Mouse (Mus musculus) intestine, postnatal 0 days (tissue): ENCODE data around the gene C2cd5. TPM values are rescaled to one million over a fixed set of nuclear protein-coding genes. Genes with fewer than 3 reads are reported as not detected.
A peak's percentile ranks its signal among the peaks of the same experiment; 100 is the strongest.
"Not testable (repeated sequence)": the region's sequence is repeated elsewhere in the genome, so short reads cannot be mapped to it uniquely, and the experiment has no call there.

Source experiments
- ATAC-seq: fragments of 200-750 bp; cut with Nextera tagmentation; 2 replicates; pipeline ENCODE4 v1.8.0; 2017; ENCODE audit warnings: mild to moderate bottlenecking, moderate TSS enrichment, moderate library complexity
- H3K27ac ChIP-seq: fragments of 300-500 bp; sonication (generic); 2 replicates; pipeline ENCODE4 v1.5.1; 2014; ENCODE audit warnings: mild to moderate bottlenecking, low read depth, low read length, moderate library complexity
- H3K27me3 ChIP-seq: fragments of 300-500 bp; sonication (generic); replicated peaks from 2 replicates; pipeline ENCODE4 v1.6.1; 2014; ENCODE audit warnings: low read length, mixed read lengths; ENCODE audit not compliant: control insufficient read depth, insufficient read depth
- H3K36me3 ChIP-seq: fragments of 300-500 bp; sonication (generic); 2 replicates; pipeline ENCODE4 v1.6.1; 2014; ENCODE audit warnings: mild to moderate bottlenecking, moderate library complexity; ENCODE audit not compliant: control insufficient read depth, insufficient read depth
- H3K4me1 ChIP-seq: fragments of 300-500 bp; sonication (generic); replicated peaks from 2 replicates; pipeline ENCODE4 v1.6.1; 2014; ENCODE audit warnings: antibody characterized with exemption, low read length, mixed read lengths; ENCODE audit not compliant: control insufficient read depth, insufficient read depth
- H3K4me2 ChIP-seq: fragments of 300-500 bp; sonication (generic); replicated peaks from 2 replicates; pipeline ENCODE4 v1.6.1; 2014; ENCODE audit warnings: low read depth, mild to moderate bottlenecking, moderate library complexity
- H3K4me3 ChIP-seq: fragments of 300-500 bp; sonication (generic); 2 replicates; pipeline ENCODE4 v1.5.1; 2014; ENCODE audit warnings: low read depth, low read length
- H3K9ac ChIP-seq: fragments of 300-500 bp; sonication (generic); 2 replicates; pipeline ENCODE4 v1.6.1; 2014; ENCODE audit warnings: mild to moderate bottlenecking, low read depth, low read length
- H3K9me3 ChIP-seq: fragments of 300-500 bp; sonication (generic); 2 replicates; pipeline ENCODE4 v1.6.1; 2016; ENCODE audit warnings: mixed run types; ENCODE audit not compliant: control insufficient read depth
- CTCF ChIP-seq: sonication (generic); IDR thresholded peaks from 2 replicates; pipeline ENCODE4 v1.5.1; 2016; ENCODE audit warnings: low read depth, mild to moderate bottlenecking, control low read depth, antibody characterized with exemption, moderate library complexity
- WGBS: fragments of 180-500 bp; shearing (Covaris S2); extraction: QIAGEN DNeasy Blood & Tissue Kit; methylation state at CpG from one replicate; pipeline ENCODE4 v1.1.7; 2014; 5-methylcytosine and 5-hydroxymethylcytosine counted together
- polyA plus RNA-seq: library from polyadenylated mRNA; unstranded; fragments of >200 nt; fragmentation: Nextera tagmentation; extraction: Ambion mirVana; gene quantifications from 2 replicates; pipeline ENCODE4 v1.2.1, GENCODE M21; 2015

The C2cd5 gene
- polyA plus RNA-seq, 1 experiment from 2014 or later: 10.2 TPM

DNA sequence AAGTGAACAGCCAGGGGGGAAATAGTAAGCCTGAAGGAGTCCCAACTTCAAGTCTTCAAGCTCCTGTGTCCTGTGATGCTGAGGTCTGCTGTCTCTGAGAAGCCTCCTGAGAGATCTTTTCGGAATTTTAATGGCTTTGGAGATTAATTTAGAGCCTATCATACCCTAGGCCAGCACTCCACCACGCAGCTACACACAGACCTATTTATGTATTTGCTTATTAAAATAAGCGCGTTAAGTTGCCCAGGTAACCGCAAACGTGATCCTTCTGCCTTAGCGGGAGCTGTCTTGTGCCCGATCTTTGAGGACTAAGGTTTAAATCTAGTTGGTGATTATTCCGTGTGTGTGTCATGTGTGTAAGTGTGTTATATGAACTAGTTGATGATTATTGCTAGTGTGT is 43.4 kb upstream of the C2cd5 start:
- 77% methylated on average over 9 of the region's 9 CpGs for WGBS
- Histone ChIP-seq H3K4me1 (no peaks in the 10 kb centered on the region), H3K9ac (no peak overlapping the region), H3K36me3 (no peaks in the 10 kb centered on the region), H3K27me3 (no peaks in the 10 kb centered on the region), H3K4me2 (0 out of 2 replicates have a peak overlapping the region, but pooled peaks have one; percentile 40), H3K27ac (no peak overlapping the region), H3K9me3 (no peaks in the 10 kb centered on the region), H3K4me3 (no peak overlapping the region)
- TF ChIP-seq CTCF: no peak
- ATAC-seq: no peak

DNA sequence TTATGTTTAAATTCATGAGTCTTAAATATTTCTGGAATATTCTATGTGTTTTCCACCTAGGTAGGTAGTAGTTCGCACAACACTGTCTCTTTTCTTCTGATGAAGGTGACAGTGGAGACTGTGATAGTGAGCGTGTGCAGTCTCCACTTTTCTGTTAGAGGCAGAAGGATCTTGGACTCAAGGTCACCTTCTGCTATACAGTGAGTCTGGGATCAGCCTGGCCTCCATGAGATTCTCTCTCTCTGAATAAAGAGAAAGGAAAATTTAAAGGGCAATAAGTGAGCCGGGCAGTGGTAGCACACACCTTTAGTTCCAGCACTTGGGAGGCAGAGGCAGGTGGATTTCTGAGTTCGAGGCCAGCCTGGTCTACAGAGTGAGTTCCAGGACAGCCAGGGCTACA is 42.9 kb upstream of the C2cd5 start:
- no peaks in the 10 kb centered on the region for H3K27me3 ChIP-seq
- WGBS: 88% methylated on average over 4 of the region's 4 CpGs
- no peaks in the 10 kb centered on the region for H3K4me1 ChIP-seq
- H3K4me2 ChIP-seq: no peak overlapping the region
- ATAC-seq: no peak
- H3K4me3 ChIP-seq: no peak overlapping the region
- H3K9me3 ChIP-seq: no peaks in the 10 kb centered on the region
- no peak overlapping the region for H3K27ac ChIP-seq
- no peak for TF ChIP-seq CTCF
- H3K36me3 ChIP-seq: no peaks in the 10 kb centered on the region
- H3K9ac ChIP-seq: no peak overlapping the region

DNA sequence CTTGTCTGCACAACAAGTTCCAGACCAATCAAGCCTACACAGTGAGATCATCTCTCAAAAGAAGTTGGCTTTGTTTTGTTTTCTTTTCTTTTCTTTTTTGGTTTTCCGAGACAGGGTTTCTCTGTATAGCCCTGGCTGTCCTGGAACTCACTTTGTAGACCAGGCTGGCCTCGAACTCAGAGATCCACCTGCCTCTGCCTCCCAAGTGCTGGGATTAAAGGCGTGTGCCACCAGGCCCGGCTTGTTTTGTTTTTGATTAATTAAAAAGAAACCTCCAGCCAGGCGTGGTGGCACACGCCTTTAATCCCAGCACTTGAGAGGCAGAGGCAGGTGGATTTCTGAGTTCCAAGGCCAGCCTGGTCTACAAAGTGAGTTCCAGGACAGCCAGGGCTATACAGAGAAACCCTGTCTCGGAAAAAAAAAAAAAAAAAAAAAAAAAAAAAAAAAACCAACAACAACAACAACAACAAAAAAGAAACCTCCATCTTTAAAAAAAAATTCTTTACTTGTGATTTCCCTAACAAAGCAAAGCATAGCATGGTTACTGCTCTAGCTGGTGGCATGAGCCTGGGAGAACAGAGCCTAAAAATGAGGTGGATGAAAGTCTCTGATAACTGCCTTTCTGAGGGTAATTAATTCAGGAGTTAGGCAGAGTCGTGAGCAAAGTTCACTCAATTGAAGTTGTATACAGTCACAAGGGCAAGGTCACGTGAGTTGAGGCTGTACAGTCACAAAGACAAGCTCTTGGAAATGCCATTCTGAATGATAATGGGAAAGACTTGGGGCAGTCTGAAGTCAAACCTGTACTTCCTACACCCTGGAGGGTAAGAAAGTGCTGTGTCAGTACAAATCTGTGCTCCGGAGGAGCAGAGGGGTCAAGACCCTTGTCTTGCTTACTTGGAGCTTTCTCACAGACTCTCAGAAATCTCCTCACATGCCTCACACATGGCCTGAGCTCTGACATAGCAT is 42.0 kb upstream of the C2cd5 start:
- H3K4me3 ChIP-seq, H3K27me3 ChIP-seq, H3K36me3 ChIP-seq, H3K9ac ChIP-seq, H3K9me3 ChIP-seq, H3K4me1 ChIP-seq, H3K4me2 ChIP-seq: not testable (repeated sequence)
- peak; percentile 63 for ATAC-seq
- WGBS: 64% methylated on average over 10 of the region's 10 CpGs
- peak overlapping the region; percentile 60 for H3K27ac ChIP-seq

DNA sequence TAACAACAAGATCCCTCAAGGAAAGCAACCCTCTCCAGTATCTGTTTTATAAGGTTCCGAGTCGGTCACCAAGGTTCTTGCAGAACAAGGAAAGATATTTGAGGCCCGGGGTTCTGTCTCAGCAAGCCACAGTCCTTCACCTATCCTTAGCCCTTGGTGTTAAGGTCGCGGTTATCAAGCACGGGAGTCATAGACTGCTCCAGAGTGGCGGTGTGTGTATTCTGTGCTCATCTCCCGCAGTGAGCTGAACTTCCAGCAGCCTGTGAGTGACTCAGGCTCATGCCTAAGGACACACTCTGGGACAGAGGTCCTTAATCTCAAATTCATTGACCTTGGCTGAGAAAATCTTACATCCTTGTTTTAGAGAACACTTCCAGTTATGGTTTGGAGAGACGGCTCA is 40.9 kb upstream of the C2cd5 start:
- H3K9ac ChIP-seq: no peak overlapping the region
- no peak overlapping the region for H3K4me2 ChIP-seq
- no peak overlapping the region for H3K4me3 ChIP-seq
- 78% methylated on average over 9 of the region's 9 CpGs for WGBS
- H3K27me3 ChIP-seq: no peaks in the 10 kb centered on the region
- H3K4me1 ChIP-seq: no peaks in the 10 kb centered on the region
- no peak overlapping the region for H3K27ac ChIP-seq
- no peak for ATAC-seq
- no peak for TF ChIP-seq CTCF
- H3K36me3 ChIP-seq: no peaks in the 10 kb centered on the region
- H3K9me3 ChIP-seq: no peaks in the 10 kb centered on the region

DNA sequence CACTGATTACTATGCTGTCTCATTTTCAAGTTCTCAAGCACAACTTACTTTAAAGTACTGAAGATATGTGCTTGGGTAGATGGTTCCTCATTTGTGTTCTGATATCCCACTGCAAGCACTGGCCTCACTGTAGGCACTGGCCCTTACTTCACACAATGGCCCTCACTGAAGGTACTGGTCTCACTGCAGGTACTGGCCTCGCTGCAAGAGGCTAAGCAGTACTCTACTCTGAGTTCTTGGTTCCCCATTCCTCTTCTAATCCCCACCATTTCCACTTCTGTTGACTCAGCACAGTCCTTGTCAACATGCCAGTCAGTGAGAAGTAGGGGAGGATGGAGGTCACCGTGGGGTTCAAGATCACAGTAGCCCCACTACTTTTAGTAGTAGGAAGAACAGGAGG is 39.5 kb upstream of the C2cd5 start:
- Histone ChIP-seq H3K9ac (no peak overlapping the region), H3K9me3 (no peaks in the 10 kb centered on the region), H3K4me2 (no peak overlapping the region), H3K4me3 (no peak overlapping the region), H3K27me3 (no peaks in the 10 kb centered on the region), H3K4me1 (no peaks in the 10 kb centered on the region), H3K27ac (no peak overlapping the region), H3K36me3 (no peaks in the 10 kb centered on the region)
- ATAC-seq: no peak
- 72% methylated on average over 2 of the region's 2 CpGs for WGBS
- no peak for TF ChIP-seq CTCF

DNA sequence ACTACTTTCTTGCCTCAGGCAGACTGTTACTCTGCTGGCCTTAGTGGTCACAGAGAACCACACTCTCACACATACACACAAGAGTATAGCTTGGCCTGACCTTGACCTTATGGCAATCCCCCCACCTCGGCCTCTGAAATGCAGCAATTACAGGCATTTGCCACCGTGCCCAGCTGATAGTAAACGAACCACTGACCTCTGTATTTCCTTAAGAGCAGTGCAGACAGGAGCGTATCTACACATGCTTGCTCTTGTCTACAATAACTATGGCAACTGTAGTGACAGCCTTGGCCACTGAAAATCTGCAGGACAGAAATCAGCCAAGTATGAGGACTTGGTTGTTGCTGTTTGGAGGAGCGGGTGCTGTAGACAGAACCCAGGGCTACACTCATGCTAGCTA is 37.4 kb upstream of the C2cd5 start:
- 46% methylated on average over 5 of the region's 5 CpGs for WGBS
- TF ChIP-seq CTCF: no peak
- Histone ChIP-seq H3K4me3 (no peak overlapping the region), H3K4me2 (no peak overlapping the region), H3K36me3 (no peaks in the 10 kb centered on the region), H3K27ac (no peak overlapping the region), H3K27me3 (no peaks in the 10 kb centered on the region), H3K9ac (no peak overlapping the region), H3K4me1 (no peaks in the 10 kb centered on the region), H3K9me3 (no peaks in the 10 kb centered on the region)
- ATAC-seq: no peak
